Mouse (Mus musculus) gastrocnemius, adult 8-10 months (tissue): Measurements from ENCODE around the gene Ip6k1. TPM values are rescaled to one million over a fixed set of nuclear protein-coding genes. Genes with fewer than 3 reads are reported as not detected.

Experiments
- DNase-seq, 2 experiments: peaks; one replicate each; pipeline ENCODE4 v3.0.0; 2022; ENCODE audit warnings: low spot score in 2 of 2
- total RNA-seq, 4 experiments: library from RNA; stranded (reverse); gene quantifications; 2 replicates each; pipeline ENCODE4 v1.2.4; 2022

Ip6k1 gene
- total RNA-seq, 4 experiments from 2014 or later: 19.7 to 22.9 (median 21.3) TPM

- DNase-seq: no peak
These were observed 25.6 kb downstream of the Ip6k1 start for GRCm38 (mm10) chr9:108027867-108028266.

GRCm38 (mm10) chr9:108032126-108032525, 29.8 kb downstream of the Ip6k1 start:
- DNase-seq: no peak

DNA sequence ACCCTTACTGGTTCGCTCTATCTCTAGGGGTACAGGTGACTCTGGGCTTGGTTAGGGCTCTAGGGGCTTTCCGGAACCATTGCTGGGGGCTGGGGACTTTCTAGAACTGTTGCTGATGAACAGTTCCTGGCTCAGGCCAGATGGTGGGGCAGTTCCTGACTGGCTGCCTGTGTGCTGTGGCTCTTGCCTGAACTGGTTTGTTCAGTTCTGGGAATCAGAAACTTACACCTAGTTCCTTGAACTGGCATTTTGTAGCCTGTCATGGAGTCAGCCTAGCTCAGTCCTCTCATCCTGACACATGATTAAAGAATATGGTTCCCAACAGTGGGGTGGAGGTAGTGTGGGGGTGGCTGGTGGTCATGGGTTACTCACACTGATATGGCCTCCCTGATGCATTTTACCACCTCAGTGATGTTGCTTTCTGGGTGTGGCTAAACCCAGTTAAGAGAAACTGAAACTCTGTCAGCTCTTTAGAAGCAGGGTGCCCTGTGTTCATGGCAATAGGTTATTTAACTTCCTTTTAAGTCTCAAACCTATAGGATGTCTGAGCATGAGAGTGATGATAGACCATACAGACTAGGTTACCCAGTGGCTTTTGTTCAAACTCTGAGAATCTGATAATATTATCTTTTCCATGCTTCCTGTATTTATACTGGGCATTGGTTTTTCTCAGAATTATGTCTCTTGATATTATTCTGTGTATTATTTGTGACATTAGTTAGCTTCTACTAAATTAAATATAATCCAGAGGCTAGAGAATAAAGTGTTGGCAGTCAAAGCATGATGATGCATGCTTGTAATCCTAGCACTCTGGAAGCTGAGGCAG, 33.2 kb downstream of the Ip6k1 start:
- DNase-seq: no peak

DNA sequence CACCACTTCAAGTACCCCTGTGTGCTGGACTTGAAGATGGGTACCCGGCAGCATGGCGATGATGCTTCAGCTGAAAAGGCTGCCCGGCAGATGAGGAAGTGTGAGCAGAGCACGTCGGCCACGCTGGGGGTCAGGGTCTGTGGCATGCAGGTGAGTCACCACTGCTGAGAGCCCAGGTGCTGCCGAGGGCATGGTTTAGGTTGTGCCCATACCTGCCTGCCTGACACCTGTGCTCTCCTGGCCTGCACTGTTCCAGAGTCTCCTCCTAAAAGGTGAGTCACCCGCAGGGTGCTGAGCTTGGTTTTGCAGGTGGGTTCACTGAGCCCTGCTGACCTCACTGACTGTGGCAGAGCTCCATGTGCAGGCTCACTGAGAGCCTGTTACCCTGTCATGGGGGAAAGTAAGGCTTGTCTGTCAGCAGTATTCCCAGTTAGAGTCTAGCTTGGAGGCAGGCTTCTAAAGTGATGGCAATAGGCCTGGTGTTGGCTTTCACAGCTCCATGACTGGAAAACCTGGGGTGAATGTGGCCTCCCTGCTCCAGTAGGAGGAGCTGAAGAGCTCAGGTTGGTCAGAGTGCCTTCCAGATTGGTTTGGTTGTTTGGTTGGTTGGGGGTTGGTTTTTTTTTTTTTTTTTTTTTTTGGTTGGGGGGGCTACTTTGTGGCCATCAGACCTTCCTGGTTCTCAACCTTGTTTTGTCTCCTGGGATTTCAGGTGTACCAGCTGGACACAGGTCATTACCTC, 42.6 kb downstream of the Ip6k1 start:
- no peak for DNase-seq

DNA sequence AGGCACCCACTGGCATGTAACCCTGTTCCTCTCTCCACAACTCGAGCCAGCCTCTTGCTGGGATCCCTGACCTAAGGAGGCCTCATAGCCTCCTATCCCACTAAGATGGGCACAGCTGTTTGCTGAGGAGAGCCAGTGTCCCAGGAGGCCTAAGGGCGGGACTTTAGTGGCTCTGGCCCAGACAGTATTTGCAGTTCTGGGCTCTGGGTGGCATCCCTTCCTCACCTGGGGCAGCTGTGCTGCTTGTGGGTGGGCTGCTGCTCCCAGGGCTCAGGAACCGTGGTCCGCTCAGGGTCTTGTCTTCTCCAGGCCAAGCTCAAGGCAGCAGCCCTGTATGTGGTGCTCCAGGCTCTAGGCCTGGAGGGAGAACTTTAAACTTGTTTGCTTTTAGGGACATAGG, 44.3 kb downstream of the Ip6k1 start:
- DNase-seq: peak in 1 of 2 experiments; percentile 9

GRCm38 (mm10) chr9:108047601-108048565, 45.6 kb downstream of the Ip6k1 start:
- peak in 1 of 2 experiments; percentile 3 for DNase-seq

DNA sequence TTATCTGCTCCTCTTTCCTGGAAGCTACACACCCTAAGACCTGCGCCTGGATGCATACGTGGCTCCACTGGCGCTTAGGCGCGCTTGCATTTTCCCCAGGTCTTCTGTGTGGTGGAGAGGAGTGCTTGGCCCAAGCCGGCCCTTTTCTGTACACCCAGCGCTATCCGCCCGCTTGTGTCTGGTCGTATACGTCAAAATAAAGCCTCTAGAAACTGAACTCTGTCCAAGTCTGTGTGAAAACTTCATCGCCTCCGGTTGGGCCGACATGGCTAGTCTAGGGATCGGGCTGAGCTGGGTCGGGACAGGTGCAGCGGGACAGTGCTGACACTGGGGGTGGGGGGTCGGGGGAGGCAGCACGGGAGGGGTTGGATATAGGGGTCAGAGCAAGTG, 46.3 kb downstream of the Ip6k1 start:
- DNase-seq: peak in 1 of 2 experiments; percentile 10

DNA sequence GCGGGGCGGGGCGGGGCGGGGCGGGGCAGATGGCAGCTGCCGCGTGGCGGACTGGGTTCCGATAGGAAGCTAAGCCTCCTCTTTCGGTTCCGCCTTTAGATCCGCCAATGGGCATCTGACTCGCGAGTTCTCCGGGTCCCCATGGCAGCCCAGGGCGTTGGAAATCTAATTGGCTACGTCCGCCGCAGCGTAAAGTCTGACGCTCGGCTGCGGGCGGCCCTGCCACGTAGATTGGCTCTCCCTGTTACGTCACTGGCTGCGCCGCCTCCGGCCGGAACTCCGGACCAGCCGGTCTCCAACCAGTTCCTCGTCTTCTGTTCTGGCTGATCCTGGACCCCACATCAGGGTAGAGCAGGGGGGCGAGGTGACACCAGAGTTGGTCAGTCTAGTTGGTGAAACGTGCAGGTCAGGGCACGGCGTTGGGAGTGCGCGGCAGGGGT, 46.7 kb downstream of the Ip6k1 start, which contains the start of gene Gmppb:
Gene Gmppb (plus strand): TSS at position 227 of the 440 bp plus-strand sequence.
- peak; percentile 88 to 95 for DNase-seq

- DNase-seq: no peak
These were observed 47.4 kb downstream of the Ip6k1 start for GRCm38 (mm10) chr9:108049561-108050251.

DNA sequence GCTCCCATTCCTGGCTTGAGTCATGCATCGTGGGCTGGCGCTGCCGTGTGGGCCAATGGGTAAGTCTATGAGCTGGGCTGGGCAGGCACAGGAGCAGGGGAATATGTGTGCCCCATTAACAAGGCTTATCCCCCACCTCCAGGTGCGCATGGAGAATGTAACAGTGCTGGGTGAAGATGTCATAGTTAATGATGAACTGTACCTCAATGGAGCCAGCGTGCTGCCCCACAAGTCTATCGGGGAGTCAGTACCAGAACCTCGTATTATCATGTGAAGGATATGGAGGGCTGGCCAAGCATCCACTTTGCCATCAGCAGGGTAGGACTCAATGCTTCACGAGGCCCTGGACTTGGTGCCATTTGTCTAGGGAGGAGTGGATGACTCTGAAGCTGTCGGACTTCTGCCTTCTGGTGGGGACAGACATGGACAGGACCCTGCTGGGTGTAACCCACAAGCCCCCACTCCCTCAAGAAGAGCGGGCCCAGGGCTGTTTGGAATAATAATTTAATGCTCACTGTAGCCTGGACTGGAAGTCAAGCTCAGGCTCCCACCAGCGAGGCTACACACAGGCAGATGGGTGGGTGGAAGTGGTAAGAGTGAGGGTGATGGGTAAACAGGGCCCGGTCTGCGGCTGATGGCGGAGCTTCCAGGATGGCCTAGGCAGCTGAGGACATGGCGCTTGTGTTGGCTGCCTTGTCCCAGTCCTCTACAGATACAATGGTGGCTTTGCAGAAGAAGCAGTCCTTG, 49.1 kb downstream of the Ip6k1 start:
- DNase-seq: peak in 1 of 2 experiments; percentile 2

GRCm38 (mm10) chr9:108051931-108052220, 49.6 kb downstream of the Ip6k1 start:
- DNase-seq: no peak

GRCm38 (mm10) chr9:108052411-108052810, 50.1 kb downstream of the Ip6k1 start:
- DNase-seq: peak in 1 of 2 experiments; percentile 3

- peak; percentile 97 to 98 for DNase-seq
These were observed 50.8 kb downstream of the Ip6k1 start, which contains the start of gene Amigo3 for GRCm38 (mm10) chr9:108052885-108053664. Amigo3 (plus strand) TSS chr9:108053159.

GRCm38 (mm10) chr9:108053665-108054225, 51.4 kb downstream of the Ip6k1 start:
- DNase-seq: peak in 1 of 2 experiments; percentile 20

DNA sequence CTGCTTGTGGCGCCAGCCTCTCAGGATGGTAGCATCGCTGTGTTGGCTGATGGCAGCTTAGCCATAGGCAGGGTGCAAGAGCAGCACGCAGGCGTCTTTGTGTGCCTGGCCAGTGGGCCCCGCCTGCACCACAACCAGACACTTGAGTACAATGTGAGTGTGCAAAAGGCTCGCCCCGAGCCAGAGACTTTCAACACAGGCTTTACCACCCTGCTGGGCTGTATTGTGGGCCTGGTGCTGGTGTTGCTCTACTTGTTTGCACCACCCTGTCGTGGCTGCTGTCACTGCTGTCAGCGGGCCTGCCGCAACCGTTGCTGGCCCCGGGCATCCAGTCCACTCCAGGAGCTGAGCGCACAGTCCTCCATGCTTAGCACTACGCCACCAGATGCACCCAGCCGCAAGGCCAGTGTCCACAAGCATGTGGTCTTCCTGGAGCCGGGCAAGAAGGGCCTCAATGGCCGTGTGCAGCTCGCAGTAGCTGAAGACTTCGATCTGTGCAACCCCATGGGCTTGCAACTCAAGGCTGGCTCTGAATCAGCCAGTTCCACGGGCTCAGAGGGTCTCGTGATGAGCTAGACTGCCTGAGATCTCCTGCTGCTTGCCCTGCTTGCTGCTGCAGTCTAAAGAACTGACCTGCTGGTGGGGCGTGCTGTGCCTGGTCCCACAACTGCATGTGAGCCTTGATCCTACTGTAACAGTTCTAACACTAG, 52.2 kb downstream of the Ip6k1 start:
- DNase-seq: peak in 1 of 2 experiments; percentile 6

- no peak for DNase-seq
These were observed 52.8 kb downstream of the Ip6k1 start for GRCm38 (mm10) chr9:108055061-108055460.

DNA sequence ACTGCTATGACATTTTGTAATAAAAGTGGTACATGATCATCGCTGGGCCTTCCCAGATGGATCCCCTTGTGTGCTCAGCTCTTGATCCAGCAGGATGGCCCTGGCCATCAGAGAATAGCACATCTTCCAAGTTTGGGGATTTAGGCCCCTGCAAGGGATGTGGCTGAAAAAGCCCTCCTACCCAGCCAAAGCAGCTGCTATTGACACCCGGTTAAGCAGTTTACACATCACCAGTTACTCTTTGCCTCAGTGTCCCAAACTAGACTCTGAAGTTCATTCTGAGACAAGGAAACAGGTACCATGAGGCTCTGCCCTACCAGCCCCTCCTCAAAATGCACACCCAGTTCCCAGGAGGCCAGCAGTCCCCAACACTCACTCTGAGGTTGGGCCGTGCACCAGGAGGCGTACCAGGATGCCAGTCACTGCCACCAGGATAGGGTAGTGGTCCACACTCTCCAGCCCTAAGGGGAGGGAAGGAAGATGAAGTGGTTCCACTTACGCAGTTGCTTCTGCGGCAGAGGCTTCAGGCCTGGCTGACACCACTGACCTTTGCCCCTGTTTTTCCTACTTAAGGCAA, 53.4 kb downstream of the Ip6k1 start:
- no peak for DNase-seq
